Mouse (Mus musculus) neural tube, embryonic 12.5 days (tissue): ENCODE data around the gene Rcsd1. TPM values are rescaled to one million over a fixed set of nuclear protein-coding genes. Genes with fewer than 3 reads are reported as not detected.

Source experiments
- ATAC-seq: fragments of 200-750 bp; cut with Nextera tagmentation; 2 replicates; pipeline ENCODE4 v1.8.0; 2017; ENCODE audit warnings: low read depth, mild to moderate bottlenecking, moderate TSS enrichment, moderate library complexity; ENCODE audit not compliant: low FRiP score
- H3K27ac ChIP-seq: fragments of 300-500 bp; sonication (generic); 2 replicates; pipeline ENCODE4 v1.5.1; 2016
- H3K27me3 ChIP-seq: fragments of 300-500 bp; sonication (generic); replicated peaks from 2 replicates; pipeline ENCODE4 v1.6.1; 2016; ENCODE audit warnings: mild to moderate bottlenecking
- H3K36me3 ChIP-seq: fragments of 300-500 bp; sonication (generic); 2 replicates; pipeline ENCODE4 v1.6.1; 2016; ENCODE audit warnings: mild to moderate bottlenecking
- H3K4me1 ChIP-seq: fragments of 300-500 bp; sonication (generic); 2 replicates; pipeline ENCODE4 v1.6.1; 2016
- H3K4me2 ChIP-seq: fragments of 300-500 bp; sonication (generic); replicated peaks from 2 replicates; pipeline ENCODE4 v1.6.1; 2016; ENCODE audit warnings: mild to moderate bottlenecking
- H3K4me3 ChIP-seq: fragments of 300-500 bp; sonication (generic); 2 replicates; pipeline ENCODE4 v1.5.1; 2016
- H3K9ac ChIP-seq: fragments of 300-500 bp; sonication (generic); 2 replicates; pipeline ENCODE4 v1.6.1; 2016; ENCODE audit warnings: mild to moderate bottlenecking
- H3K9me3 ChIP-seq: fragments of 300-500 bp; sonication (generic); 2 replicates; pipeline ENCODE4 v1.6.1; 2016; ENCODE audit warnings: mild to moderate bottlenecking
- WGBS: fragments of 180-500 bp; shearing (Covaris S2); methylation state at CpG from one replicate; pipeline ENCODE4 v1.1.7; 2016; 5-methylcytosine and 5-hydroxymethylcytosine counted together
- polyA plus RNA-seq: library from polyadenylated mRNA; unstranded; fragments of >200 nt; fragmentation: Nextera tagmentation; extraction: Ambion mirVana; gene quantifications from 2 replicates; pipeline ENCODE4 v1.2.1, GENCODE M21; 2016

The Rcsd1 gene
- polyA plus RNA-seq, 1 experiment from 2014 or later = 15.2 TPM

DNA sequence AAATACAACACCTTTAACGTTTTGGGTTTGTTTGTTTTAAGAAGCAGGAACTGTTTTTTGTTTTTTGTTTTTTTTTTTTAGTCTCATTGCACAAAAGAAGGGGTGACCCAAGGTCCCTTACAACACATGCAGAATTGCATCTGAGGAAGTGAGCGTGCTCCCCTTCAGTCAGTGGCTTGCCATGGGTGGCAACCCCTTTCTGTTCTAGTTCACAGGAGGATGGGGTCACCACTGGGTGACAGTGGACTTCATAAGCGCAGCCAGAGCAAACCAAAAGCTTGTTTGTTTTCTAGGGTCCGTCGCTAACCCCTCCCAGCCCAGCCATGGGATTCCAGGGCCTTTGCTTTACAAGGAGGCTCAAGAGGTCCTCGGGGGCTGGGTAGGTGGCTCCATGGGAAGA is 22.0 kb upstream of the Rcsd1 start:
- no peak for ATAC-seq
- no peaks in the 10 kb centered on the region for H3K9me3 ChIP-seq
- H3K36me3 ChIP-seq = no peaks in the 10 kb centered on the region
- no peak overlapping the region for H3K4me3 ChIP-seq
- H3K4me2 ChIP-seq = no peak overlapping the region
- H3K27ac ChIP-seq = no peak overlapping the region
- no peaks in the 10 kb centered on the region for H3K27me3 ChIP-seq
- no peak overlapping the region for H3K9ac ChIP-seq
- H3K4me1 ChIP-seq = no peaks in the 10 kb centered on the region
- 68% methylated on average over 6 of the region's 6 CpGs for WGBS

DNA sequence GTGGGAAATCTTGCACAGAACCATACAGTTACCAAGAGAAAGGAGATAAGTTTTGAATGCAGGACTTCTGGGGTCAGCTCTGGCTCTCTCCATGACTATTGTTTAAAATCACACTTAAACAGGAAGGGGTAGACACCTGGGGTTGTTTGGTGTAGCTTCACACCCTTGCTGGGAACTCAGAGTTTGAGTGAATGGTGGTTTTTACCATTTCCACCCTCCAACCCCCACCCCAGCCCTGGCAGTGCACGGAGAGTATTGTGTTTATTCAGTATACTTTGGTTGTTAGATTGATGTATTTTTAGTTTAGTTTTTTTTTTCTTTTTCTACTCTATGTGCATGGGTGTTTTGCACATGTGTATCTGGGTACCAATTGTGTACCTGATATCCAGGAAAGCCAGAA is 20.6 kb upstream of the Rcsd1 start:
- no peaks in the 10 kb centered on the region for H3K27me3 ChIP-seq
- no peak for ATAC-seq
- no peak overlapping the region for H3K9ac ChIP-seq
- no peak overlapping the region for H3K4me3 ChIP-seq
- no peak overlapping the region for H3K27ac ChIP-seq
- 72% methylated on average over 1 of the region's 1 CpGs for WGBS
- no peaks in the 10 kb centered on the region for H3K9me3 ChIP-seq
- no peaks in the 10 kb centered on the region for H3K4me1 ChIP-seq
- no peaks in the 10 kb centered on the region for H3K36me3 ChIP-seq
- H3K4me2 ChIP-seq = no peak overlapping the region

DNA sequence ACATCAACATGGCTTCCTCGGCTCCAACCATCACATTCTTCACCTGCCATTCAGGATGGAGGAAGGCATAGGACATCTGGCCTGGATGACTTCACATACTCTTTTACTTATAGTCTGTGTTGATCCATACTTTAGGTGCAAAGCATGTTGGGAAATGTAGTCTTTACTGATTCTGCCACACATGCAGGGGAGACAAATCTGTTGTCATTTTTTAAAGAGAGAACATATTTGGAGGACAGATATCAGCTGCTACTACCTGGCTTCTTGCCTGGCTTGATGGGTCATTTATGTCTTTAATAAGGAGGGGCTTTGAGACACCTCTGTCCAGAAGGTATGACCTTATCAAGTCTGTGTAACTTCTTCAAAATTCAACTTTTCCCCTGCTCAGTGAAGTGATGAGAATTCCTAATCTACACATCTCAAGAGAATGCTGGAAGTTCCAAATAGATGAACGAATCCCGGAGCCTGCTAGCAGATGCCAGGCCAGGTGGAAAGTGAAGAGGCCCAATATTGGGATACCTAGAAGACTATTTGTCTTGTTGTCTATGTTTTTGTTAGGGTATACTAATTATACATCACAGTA is 18.6 kb upstream of the Rcsd1 start:
- H3K4me2 ChIP-seq = no peak overlapping the region
- 94% methylated on average over 3 of the region's 3 CpGs for WGBS
- no peak for ATAC-seq
- no peaks in the 10 kb centered on the region for H3K36me3 ChIP-seq
- no peaks in the 10 kb centered on the region; the same call in 1 of the 2 replicates for H3K27me3 ChIP-seq
- H3K27ac ChIP-seq = no peak overlapping the region
- H3K9me3 ChIP-seq = no peaks in the 10 kb centered on the region
- no peaks in the 10 kb centered on the region for H3K4me1 ChIP-seq
- no peak overlapping the region for H3K9ac ChIP-seq
- no peak overlapping the region for H3K4me3 ChIP-seq

DNA sequence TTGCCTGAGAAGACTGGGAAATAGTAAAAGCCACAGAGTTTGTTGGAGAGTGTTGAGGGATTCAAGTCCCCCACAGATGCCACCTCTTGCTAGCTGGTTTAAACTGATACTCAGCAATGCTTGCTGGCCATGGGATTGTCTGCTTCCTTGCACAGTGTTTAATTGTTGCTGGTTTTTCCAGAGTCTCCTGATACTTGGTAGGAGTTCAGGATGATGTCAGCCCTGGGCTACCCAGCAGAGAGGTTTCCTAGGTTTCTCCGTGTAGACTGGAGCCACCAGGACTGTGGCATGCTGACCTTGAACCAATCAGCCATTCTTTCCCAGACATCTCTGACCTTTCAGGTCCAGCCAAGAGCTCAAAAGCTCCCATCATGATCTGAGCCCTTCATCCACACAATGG is 17.4 kb upstream of the Rcsd1 start:
- Histone ChIP-seq H3K4me3 (no peak overlapping the region), H3K36me3 (no peaks in the 10 kb centered on the region), H3K4me2 (no peak overlapping the region), H3K9ac (no peak overlapping the region), H3K27me3 (no peaks in the 10 kb centered on the region; the same call in 1 of the 2 replicates), H3K4me1 (no peaks in the 10 kb centered on the region), H3K9me3 (no peaks in the 10 kb centered on the region), H3K27ac (no peak overlapping the region)
- ATAC-seq = no peak
- WGBS = 37% methylated on average over 1 of the region's 1 CpGs

DNA sequence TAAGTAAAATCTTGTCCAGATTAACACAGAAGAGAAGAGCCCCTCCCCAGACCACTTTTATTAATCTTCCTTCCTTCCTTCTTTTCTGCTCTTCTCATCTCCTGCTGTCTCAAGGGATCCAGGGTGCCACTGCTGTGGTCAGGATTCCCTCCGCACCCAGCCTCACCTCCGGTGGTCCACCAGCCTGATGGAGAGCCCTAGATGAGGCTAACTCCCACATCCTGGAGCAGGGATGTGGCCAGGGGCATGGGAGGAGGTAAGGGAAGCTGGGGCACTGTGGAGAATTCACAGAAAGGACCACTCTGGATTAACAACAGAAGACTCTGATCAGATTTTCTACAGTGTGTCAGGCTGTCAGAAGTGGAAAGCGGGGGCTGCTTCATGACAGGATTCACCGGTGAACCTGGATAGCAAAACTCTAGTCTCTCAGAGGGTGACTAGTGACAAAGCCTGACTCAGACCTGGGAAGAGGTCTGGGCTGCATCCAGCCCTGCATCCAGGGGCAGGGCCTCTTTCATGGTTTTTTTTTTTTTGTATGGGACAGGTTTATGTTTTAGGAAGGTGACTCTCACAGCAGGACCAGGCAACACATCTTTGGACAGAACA is 15.6 kb upstream of the Rcsd1 start:
- Histone ChIP-seq H3K4me3 (no peak overlapping the region), H3K27me3 (no peaks in the 10 kb centered on the region; the same call in 1 of the 2 replicates), H3K4me2 (no peak overlapping the region), H3K36me3 (no peaks in the 10 kb centered on the region), H3K27ac (no peak overlapping the region), H3K9ac (no peak overlapping the region), H3K4me1 (no peaks in the 10 kb centered on the region), H3K9me3 (no peaks in the 10 kb centered on the region)
- ATAC-seq = no peak
- WGBS = 80% methylated on average over 4 of the region's 4 CpGs

DNA sequence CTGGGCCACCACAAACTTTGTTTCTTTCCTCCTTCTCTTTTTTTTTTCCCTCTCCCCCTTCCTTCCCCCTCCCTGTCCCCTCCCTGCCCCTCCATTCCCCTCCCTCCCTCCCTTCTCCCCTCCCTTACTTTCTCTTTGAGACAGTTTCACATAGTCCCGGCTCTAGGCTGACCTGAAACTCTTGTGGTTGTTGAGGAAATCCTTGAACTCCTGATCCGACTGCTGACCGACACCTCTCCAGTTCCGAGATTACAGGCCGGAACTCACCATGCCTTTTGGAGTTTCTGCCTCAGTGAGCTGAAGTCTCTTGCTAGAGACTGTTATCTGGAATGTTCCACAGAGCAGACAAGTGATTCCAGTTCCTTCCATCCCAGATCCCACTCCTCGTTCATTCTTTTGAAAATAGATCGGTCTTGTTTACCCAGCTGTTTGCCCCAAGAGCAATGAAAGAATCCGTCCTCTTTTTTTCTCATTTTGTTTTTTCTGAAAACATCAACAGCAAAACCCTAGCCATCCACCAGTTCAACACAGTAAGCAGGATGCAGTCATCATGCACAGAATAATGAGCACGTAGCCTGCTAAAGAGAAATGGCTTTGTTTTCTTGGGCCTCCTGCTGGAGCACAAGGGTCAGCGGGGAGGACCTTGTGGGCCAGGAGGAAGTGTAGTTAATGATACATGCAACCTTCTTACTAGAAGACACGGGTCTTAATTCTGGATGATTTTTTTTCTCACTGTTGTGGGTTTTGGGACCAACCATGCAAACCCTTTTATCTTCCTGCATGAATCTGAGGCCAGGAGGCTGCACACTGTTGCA is 14.9 kb upstream of the Rcsd1 start:
- no peak for ATAC-seq
- Histone ChIP-seq H3K9me3 (no peaks in the 10 kb centered on the region), H3K9ac (no peak overlapping the region), H3K4me1 (no peaks in the 10 kb centered on the region), H3K4me2 (no peak overlapping the region), H3K27ac (no peak overlapping the region), H3K4me3 (no peak overlapping the region), H3K27me3 (no peaks in the 10 kb centered on the region; the same call in 1 of the 2 replicates), H3K36me3 (no peaks in the 10 kb centered on the region)
- 56% methylated on average over 11 of the region's 11 CpGs for WGBS

DNA sequence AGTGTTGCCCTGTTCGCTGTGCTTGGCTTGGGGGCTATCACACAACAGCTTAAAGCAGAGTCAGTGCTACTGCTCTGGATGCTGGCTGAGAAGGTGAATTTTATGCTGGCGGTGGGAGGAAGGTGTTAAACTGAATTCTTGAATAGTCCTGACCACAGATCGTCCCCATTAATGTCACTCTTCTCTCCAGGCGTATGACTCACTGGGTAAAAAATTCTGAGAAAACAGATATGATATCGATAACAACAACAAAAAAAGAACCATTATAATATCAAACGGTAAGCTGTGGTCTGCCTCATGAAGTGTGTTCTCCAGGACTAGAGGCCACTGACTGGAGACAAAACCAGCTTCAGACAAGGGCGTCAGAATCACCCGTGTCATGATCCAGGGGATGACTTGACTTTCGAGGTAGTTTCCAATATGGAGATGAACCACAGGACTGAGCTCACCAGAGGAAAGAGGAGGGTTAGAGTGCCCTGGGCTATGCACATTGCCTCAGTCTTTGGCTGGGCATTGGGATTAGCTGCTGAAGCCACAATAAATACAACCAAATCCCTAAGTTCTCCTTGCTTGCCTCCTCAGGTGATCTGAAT is 13.1 kb upstream of the Rcsd1 start:
- ATAC-seq = no peak
- Histone ChIP-seq H3K27ac (no peak overlapping the region), H3K36me3 (no peaks in the 10 kb centered on the region), H3K4me1 (no peaks in the 10 kb centered on the region), H3K27me3 (no peaks in the 10 kb centered on the region; the same call in 1 of the 2 replicates), H3K9me3 (no peaks in the 10 kb centered on the region), H3K9ac (no peak overlapping the region), H3K4me3 (no peak overlapping the region), H3K4me2 (no peak overlapping the region)
- 90% methylated on average over 9 of the region's 9 CpGs for WGBS

DNA sequence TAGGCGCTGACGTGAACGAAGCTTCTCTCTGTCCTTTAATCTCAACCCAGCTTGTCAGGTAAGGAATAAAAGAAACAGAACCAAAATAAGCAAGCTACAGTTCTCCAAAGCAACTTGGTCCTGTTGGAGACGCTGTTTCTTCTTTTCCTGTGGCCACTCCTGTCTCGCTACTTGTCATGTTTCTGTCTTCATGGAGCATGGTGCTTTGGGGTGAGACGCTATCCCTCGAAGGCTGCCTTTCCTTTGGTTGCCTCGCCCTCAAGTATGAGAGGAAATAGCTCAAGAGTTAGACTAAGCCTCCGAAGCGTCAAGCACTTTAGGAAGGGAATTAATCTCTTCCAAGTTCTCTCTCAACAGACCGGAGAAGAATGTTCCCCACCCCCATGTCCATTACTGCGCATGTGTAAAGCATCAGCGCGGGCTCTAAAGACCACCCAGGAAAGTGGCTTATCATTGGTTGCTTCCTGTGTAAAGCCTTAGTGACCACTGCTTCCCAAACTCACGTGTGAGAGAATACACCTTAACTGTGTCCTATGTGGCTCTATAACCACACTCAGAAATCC is 9.1 kb upstream of the Rcsd1 start:
- Histone ChIP-seq H3K27me3 (no peaks in the 10 kb centered on the region), H3K4me1 (no peaks in the 10 kb centered on the region), H3K4me3 (no peak overlapping the region), H3K36me3 (no peaks in the 10 kb centered on the region), H3K9ac (no peak overlapping the region), H3K4me2 (no peak overlapping the region), H3K9me3 (no peaks in the 10 kb centered on the region), H3K27ac (no peak overlapping the region)
- ATAC-seq = no peak
- WGBS = 76% methylated on average over 15 of the region's 15 CpGs

DNA sequence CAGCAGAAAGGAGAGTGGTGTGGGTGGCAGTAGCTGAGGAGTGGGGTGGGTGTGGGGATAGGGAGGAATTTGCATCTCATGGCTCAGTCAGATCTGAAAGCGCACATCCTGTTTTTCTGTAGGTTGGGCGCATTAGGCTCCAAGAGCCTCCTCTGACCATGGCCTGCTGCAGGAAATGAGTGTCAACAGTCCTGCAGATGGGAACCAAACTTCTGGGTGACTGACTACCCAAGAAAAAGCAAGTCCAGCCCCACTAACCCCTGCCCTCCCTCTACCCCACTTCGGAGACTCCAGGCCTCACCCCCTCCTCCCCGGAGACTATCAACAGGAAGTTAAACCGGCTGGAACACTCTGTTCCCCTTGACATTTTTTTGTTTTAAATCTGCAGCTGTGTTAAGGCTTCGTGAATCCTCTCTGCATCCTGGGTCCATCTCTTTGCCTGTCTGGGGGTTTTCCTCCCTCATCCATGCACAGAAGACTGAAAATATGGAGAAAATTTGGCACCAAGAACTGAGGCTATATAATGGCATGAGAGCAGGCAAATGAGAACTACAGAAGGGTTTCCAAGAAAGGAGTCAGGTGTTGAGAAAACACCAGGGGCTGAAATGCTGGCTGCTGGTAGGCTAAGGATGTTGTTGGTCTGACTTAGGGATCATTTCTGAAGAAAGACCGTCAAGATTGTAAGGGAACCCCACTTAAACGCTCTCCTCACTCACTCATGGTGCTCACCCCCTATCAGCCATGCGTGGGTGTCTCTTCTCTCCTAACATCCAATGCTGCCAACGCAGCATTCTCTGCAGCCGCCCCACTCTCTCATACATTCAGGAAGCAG is 8.4 kb upstream of the Rcsd1 start:
- H3K4me3 ChIP-seq = no peak overlapping the region
- no peaks in the 10 kb centered on the region for H3K27me3 ChIP-seq
- no peak overlapping the region for H3K4me2 ChIP-seq
- H3K27ac ChIP-seq = no peak overlapping the region
- no peaks in the 10 kb centered on the region for H3K4me1 ChIP-seq
- 63% methylated on average over 11 of the region's 11 CpGs for WGBS
- H3K9ac ChIP-seq = no peak overlapping the region
- no peak for ATAC-seq
- H3K9me3 ChIP-seq = no peaks in the 10 kb centered on the region
- H3K36me3 ChIP-seq = no peaks in the 10 kb centered on the region

DNA sequence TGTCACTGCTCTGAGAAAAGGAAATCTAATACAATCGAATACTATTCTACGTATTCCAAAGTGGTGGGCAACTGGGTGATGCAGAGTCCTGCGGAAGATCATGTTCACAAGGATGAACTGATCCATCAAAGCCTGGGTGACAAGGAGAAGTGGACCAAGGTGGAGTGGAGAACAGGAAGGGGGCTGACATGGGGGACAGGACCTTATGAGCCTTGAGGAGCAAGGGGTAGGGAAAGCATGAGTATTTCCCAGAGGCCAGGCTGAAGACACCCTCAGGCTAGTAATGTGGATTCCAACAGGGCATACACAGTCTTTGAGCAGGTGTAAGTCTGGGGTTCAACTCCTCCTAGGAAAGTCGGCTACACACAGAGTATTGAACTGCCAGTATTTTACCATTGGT is 6.9 kb upstream of the Rcsd1 start:
- no peak for ATAC-seq
- H3K4me1 ChIP-seq = no peaks in the 10 kb centered on the region
- no peaks in the 10 kb centered on the region for H3K9me3 ChIP-seq
- no peak overlapping the region for H3K4me3 ChIP-seq
- H3K27ac ChIP-seq = no peak overlapping the region
- H3K36me3 ChIP-seq = no peaks in the 10 kb centered on the region
- no peak overlapping the region for H3K4me2 ChIP-seq
- WGBS = 93% methylated on average over 4 of the region's 4 CpGs
- H3K9ac ChIP-seq = no peak overlapping the region
- H3K27me3 ChIP-seq = no peaks in the 10 kb centered on the region

DNA sequence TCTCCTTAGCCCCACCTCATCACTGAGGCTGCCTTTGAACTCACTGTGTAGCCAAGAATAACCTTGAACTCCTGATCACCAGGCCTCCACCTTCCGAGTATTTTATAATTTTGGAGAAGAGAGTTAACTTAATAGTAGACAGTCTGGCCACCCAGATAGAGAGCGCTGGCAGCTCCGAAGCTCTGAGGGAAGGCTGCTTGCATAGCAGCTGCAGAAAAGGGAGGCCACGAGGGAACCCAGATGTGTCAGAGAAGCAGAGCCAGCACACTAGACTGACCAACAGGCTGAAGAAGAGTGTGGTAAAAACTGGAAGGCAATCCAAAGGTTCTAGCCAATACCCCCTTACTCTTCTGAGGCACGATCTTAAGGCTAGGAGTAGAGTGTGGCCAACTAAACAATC is 4.2 kb upstream of the Rcsd1 start:
- ATAC-seq = no peak
- no peak overlapping the region for H3K9ac ChIP-seq
- 0 out of 2 replicates have a peak, but pooled peaks cover 6% of the 10 kb centered on the region for H3K27me3 ChIP-seq
- no peak overlapping the region for H3K27ac ChIP-seq
- H3K9me3 ChIP-seq = no peaks in the 10 kb centered on the region
- H3K4me2 ChIP-seq = no peak overlapping the region
- 85% methylated on average over 5 of the region's 5 CpGs for WGBS
- no peak overlapping the region for H3K4me3 ChIP-seq
- no peaks in the 10 kb centered on the region for H3K36me3 ChIP-seq
- H3K4me1 ChIP-seq = 0 out of 2 replicates have a peak, but pooled peaks cover 1% of the 10 kb centered on the region
